Mouse (Mus musculus): Measurements from ENCODE around the gene Rnase11.

GRCm38 (mm10) chr14:51081035-51081434 lies 31.1 kb upstream of the Rnase11 start:
- TF ChIP-seq POLR2A (IDR thresholded peaks at IDR 0.05; ENCODE audit: extremely low read depth, insufficient read depth, low read length) (no peak), CTCF (IDR thresholded peaks at IDR 0.05; ENCODE audit: low read depth, low read length) (no peak)
